Mouse (Mus musculus): ENCODE measurements around the gene Cfap54.

DNA sequence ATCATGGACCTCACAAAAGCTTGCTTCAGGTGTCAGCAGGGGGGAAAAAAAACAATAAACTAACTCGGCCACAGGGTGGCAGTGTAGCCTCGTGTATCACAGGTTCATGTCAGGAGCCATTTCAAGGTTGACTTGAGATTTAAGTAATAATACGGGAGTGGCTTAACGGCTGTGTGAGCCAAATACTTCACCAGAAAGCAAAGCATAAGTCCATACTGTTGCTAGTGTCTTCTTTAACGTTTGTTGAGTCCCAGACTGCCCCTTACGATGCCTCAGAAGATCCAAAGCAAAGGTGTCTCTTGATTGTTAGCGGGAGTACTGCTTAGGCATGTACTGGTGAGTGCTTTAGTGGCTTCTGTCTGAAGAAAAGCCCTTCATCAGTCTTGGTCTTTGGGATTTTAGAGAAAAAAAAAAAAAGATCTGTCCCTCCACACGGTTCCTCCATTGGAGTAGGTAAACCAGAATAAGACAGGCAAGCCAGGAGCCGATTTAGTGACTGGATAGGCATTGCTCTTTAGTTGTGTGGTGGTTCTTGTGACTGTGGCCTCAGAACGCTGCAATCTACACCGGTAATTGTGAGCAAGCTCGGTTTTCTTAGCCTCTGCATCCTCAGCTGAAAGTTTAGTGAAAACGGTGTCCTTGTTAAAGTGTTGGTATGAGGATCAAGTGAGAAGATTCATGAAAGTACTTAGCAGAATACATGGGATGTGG, 30.2 kb downstream of the Cfap54 start:
- no peak for TF ChIP-seq CTCF (IDR thresholded peaks at IDR 0.05; ENCODE audit: borderline replicate concordance, control insufficient read depth, extremely low read depth, insufficient read depth, low read length, poor library complexity)
- TF ChIP-seq POLR2A (IDR thresholded peaks at IDR 0.05; ENCODE audit: control insufficient read depth, extremely low read depth, insufficient read depth, low read length, poor library complexity), result no peak
